Mouse (Mus musculus): ENCODE measurements around the gene Elob.

Gene Elob

GRCm38 (mm10) chr17:23829064-23829619, at the start of gene Elob:
Gene Elob (minus strand): TSS chr17:23829136.
- DNase-seq (ENCODE audit: low spot score in 2 of 2): peak; percentile 85

GRCm38 (mm10) chr17:23877166-23877565, 48.2 kb upstream of the Elob start:
- peak in 1 of 2 experiments; percentile 8 for DNase-seq (ENCODE audit: low spot score in 2 of 2)

DNA sequence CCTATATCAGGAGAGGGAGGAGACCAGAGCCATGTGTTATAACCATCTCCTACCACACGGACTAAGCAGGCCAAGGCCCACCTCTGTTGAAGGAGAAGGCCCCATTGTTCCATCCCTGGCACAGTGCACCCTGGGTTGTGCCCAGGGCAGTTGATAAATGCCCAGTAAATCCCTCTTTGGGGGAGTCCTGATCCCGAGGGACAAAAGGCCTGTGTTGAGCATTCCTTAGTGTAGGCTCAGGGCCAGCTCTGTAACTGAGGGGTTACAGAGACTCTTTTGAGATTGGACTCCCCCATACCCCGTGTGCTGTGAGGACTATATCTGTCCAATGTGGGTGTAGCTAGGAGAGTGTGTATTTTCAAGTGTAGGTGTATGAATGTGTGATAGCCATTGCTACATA, 47.8 kb upstream of the Elob start:
- peak in 1 of 2 experiments; percentile 20 for DNase-seq (ENCODE audit: low spot score in 2 of 2)

- peak in 1 of 2 experiments; percentile 35 for DNase-seq (ENCODE audit: low spot score in 2 of 2)
Measured at GRCm38 (mm10) chr17:23873884-23874856, 45.2 kb upstream of the Elob start.

GRCm38 (mm10) chr17:23868513-23868912, 39.6 kb upstream of the Elob start:
- no peak for DNase-seq (ENCODE audit: low spot score in 2 of 2)

- DNase-seq (ENCODE audit: low spot score in 2 of 2): no peak
Measured at GRCm38 (mm10) chr17:23867756-23868155, 38.8 kb upstream of the Elob start, which contains the start of gene Prss21. Gene Prss21 (plus strand): TSS chr17:23868056.

GRCm38 (mm10) chr17:23862926-23863325, 34.0 kb upstream of the Elob start:
- no peak for DNase-seq (ENCODE audit: low spot score in 2 of 2)

- no peak for DNase-seq (ENCODE audit: low spot score in 2 of 2)
Measured at GRCm38 (mm10) chr17:23857913-23858312, 29.0 kb upstream of the Elob start.

GRCm38 (mm10) chr17:23857193-23857592, 28.3 kb upstream of the Elob start:
- DNase-seq (ENCODE audit: low spot score in 2 of 2): no peak

- DNase-seq (ENCODE audit: low spot score in 2 of 2): no peak
Measured at GRCm38 (mm10) chr17:23854229-23854765, 25.4 kb upstream of the Elob start.

GRCm38 (mm10) chr17:23853292-23853691, 24.4 kb upstream of the Elob start:
- DNase-seq (ENCODE audit: low spot score in 2 of 2): peak in 1 of 2 experiments; percentile 14

DNA sequence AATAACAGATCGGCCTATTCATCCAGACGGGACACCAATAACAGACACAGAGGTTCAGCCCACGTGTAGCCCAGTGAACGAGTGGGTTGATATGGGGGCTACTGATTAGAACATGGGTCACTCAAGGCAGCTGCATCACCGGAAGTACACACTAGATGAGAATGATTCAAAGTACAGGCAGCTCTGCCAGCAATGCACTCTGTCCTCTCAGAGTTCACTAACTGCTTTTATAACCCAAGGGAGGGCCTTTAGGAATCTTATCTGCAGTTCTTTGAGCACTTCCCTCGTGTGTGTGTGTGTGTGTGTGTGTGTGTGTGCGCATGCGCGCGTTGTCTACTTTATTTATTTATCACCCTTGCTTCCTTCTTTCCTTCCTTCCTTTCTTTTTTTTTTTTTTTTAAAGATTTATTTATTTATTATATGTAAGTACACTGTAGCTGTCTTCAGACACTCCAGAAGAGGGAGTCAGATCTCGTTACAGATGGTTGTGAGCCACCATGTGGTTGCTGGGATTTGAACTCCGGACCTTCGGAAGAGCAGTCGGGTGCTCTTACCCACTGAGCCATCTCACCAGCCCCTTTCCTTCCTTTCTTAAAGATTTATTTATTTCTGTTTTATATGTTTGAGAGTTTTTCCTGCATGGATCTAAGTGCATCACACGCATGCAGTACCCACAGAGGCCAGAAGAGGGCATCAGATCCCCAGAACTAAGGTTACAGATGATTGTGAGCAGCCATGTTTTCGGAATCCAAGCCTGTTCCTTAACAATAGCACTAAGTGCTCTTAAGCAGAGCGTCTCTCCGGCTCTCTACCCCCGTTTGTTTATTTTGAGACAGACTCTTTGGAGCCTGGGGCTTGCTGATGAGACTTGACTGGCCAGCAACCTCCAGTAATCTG, 22.2 kb upstream of the Elob start:
- peak; percentile 42 to 63 for DNase-seq (ENCODE audit: low spot score in 2 of 2)

DNA sequence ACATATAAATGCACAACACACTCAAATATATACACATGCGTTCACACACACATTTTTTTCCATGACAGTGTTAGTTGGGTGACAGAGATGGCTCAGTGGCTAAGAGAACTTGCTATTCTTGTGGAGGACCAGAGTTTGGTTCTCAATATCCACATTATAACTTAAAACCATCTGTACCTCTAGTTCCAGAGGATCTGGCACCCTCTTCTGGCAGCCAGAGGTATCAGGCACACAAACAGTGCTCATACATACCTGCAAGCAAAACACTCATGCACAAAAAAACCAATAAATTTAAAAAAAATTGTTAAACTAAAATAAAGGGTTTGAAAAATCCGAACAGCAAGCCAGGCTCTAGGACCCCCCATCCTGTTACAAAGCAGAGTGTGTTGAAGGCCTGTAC, 21.1 kb upstream of the Elob start:
- no peak for DNase-seq (ENCODE audit: low spot score in 2 of 2)

DNA sequence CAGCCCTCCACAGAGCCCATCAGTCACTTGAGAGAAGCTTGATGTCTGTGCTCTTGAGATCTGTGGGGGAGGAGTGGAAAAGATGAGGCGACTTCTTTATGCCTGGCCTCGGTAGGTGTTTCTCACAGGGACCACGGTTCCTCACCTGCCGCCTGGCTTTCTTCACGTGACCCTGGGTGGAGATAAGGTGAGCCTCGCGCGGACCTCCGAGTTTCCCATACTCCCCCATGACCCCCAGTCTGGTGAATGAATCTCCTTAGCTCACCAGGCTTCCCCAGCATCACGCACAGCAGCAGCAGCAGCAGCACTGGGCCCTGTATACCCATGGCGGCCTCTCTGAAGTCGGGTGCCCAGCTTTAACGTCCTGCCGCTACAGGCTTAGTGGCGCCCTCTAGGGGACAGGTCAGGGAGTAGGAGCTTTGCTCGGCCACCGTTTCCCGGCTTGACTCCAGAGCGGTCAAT, 14.9 kb upstream of the Elob start, which contains the start of the genes Prss32 and Prss41:
Prss32 (plus strand) TSS at position 44 of the 462 bp plus-strand sequence.
Prss41 (minus strand) TSS at position 361 of the 462 bp plus-strand sequence.
- no peak for DNase-seq (ENCODE audit: low spot score in 2 of 2)

DNA sequence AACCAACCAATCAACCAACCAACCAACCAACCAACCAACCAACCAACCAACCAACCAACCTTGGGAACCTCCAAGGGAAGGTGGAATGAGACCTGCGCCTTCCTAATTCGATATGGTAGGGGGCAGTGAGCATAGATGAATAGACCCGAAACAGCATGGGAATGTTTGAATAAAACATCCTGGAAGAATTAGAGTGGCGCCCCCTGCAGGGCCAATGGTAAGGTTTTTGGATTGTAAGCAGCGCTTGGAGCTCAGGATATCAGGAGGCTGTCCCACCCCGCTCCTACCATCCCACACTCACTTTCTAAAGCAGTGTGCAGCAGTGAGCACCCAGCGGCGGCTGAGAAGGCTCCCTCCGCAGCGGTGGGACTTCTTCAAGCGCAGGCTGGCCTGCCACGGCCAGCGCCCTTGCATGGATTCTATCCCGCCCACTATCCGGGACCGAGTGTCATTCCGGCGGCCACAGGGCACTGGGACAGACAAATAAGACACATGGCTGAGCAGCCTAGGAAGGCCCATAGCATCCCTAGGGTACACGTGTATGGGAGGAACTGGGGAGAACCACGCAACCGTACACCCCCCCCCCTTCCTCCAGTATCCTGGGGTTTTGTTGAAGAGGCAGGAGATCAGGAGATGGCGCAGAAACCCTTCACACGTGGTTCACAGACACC, 14.3 kb upstream of the Elob start:
- no peak for DNase-seq (ENCODE audit: low spot score in 2 of 2)

GRCm38 (mm10) chr17:23841145-23841544, 12.2 kb upstream of the Elob start:
- DNase-seq (ENCODE audit: low spot score in 2 of 2): peak in 1 of 2 experiments; percentile 67

DNA sequence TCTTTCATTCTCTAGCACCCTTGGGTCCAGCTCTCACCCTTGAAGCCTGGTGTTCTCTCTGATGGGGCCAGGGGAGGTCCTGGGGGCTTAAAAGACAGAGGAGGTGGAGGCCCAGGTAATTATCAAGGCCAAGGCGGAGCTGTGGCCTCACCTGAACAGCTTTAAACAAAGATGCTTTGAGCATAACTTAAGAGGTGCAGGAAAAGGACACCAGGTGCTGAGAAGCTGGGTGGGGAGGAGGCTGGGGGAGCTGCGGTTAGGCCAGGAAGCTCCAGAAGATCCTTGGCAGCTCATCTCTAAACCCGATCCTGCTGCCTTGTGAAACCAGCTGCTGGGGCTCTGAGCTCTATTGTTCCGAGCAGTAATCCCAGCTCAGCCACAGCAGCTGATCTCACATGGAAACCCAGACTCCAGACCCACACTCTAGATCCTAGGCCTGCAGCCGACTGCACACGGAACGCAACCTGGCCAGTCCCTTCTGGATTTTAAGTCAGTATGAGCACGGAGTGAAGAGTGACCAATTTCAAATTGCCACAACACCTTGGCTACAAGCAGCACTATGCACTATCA, 7.2 kb upstream of the Elob start, which contains the start of gene Prss33:
Prss33 (minus strand) TSS at position 51 of the 570 bp plus-strand sequence.
- DNase-seq (ENCODE audit: low spot score in 2 of 2): no peak

- DNase-seq (ENCODE audit: low spot score in 2 of 2): no peak
Measured at GRCm38 (mm10) chr17:23831201-23831600, 2.3 kb upstream of the Elob start.

GRCm38 (mm10) chr17:23828271-23829001, 500 bp downstream of the Elob start:
- DNase-seq (ENCODE audit: low spot score in 2 of 2): peak; percentile 55 to 65
